Mouse (Mus musculus) hematopoietic stem cell, adult 5-6 weeks (primary cell): ENCODE data around the gene Pcdh7. TPM values are rescaled to one million over a fixed set of nuclear protein-coding genes. Genes with fewer than 3 reads are reported as not detected.
"Not testable (repeated sequence)": the region's sequence is repeated elsewhere in the genome, so short reads cannot be mapped to it uniquely, and the experiment has no call there.

Source experiments
- ATAC-seq, 2 experiments: fragments of 125-278 bp in 1 of 2; replicated peaks in 1 of 2; 2 replicates each; pipeline ENCODE4 v1.8.0; 2016 to 2017; ENCODE audit warnings: inconsistent platforms in 2 of 2, mild to moderate bottlenecking in 2 of 2, moderate number of reproducible peaks in 2 of 2, low read depth in 1 of 2, moderate TSS enrichment in 1 of 2; ENCODE audit not compliant: low FRiP score in 2 of 2, poor library complexity in 2 of 2, severe bottlenecking in 2 of 2, insufficient read depth in 1 of 2, low TSS enrichment in 1 of 2
- total RNA-seq: library from RNA; stranded (forward); fragments of 172-1452, 232-1000 nt; gene quantifications from 2 replicates; pipeline ENCODE4 v1.2.3, GENCODE M21; 2017

The Pcdh7 gene
- total RNA-seq, 1 experiment from 2014 or later: 6.6 TPM

GRCm38 (mm10) chr5:58143897-58144296, 426.1 kb downstream of the Pcdh7 start:
- ATAC-seq: no peak

- no peak for ATAC-seq
Observed at GRCm38 (mm10) chr5:58153966-58154365, 436.2 kb downstream of the Pcdh7 start.

- ATAC-seq: no peak
Observed at GRCm38 (mm10) chr5:58172218-58172617, 454.5 kb downstream of the Pcdh7 start.

GRCm38 (mm10) chr5:58174335-58174734, 456.6 kb downstream of the Pcdh7 start:
- ATAC-seq: not testable (repeated sequence)

GRCm38 (mm10) chr5:58175532-58175931, 457.8 kb downstream of the Pcdh7 start:
- no peak for ATAC-seq
